Mouse (Mus musculus): ENCODE measurements around the gene Ttll5.

- no peak for TF ChIP-seq CTCF (IDR thresholded peaks at IDR 0.05)
- TF ChIP-seq EP300 (IDR thresholded peaks at IDR 0.05; ENCODE audit: insufficient read depth, low read depth, low read length) = no peak
- TF ChIP-seq POLR2A (IDR thresholded peaks at IDR 0.05; ENCODE audit: insufficient read depth, low read depth, low read length) = no peak
Measured at GRCm38 (mm10) chr12:85905666-85906065, 81.2 kb downstream of the Ttll5 start.
